Comparison of ENCODE assay signal across 16 mouse cellular contexts in the genomic region with DNA sequence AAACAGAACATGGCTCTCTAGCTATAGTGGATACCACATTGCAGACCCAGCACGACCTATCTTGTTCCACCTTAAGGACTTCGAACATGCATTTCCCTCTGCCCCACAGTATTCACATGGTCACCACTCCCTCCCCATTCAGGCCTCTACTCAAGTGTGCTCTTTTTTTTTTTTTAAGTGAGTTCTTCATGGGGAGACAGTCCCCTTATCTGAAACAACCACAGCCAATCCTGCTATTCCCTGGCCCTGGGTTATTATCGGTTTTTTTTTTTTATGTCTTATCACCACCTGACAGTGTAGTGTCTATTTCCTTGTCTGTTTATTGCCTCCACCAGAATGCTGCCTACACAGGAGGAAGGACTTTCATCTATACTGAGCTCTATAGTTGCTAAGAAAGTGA.
DNase-seq lines count a peak whose midpoint lies in the region; ATAC-seq lines count a peak whose summit lies in the region.
"Had no signal": no experiment of that assay in that cellular context is flagged by ENCODE, and none has a peak within 500 bp of the region (broad histone marks: within the 10 kb centered on the region; RNA-seq: fewer than 3 reads in every experiment).

No protein-coding gene starts in this region.

- H3K4me1 ChIP-seq in kidney, embryonic 15.5 days: peaks cover 4% of the 10 kb centered on the region; the same call in 1 of the 2 replicates
- H3K4me1 ChIP-seq in liver, embryonic 12.5 days: peaks cover 80% of the 10 kb centered on the region
- H3K4me1 ChIP-seq in stomach, embryonic 15.5 days: peaks cover 9% of the 10 kb centered on the region; the same call in 1 of the 2 replicates
- peaks cover 7% of the 10 kb centered on the region for H3K4me1 ChIP-seq in hindbrain, embryonic 12.5 days
- H3K4me1 ChIP-seq in midbrain, embryonic 15.5 days: peaks cover 5% of the 10 kb centered on the region; the same call in 1 of the 2 replicates

- no peaks in the 10 kb centered on the region for H3K9me3 ChIP-seq in kidney, embryonic 15.5 days (replicated peaks)
- no peaks in the 10 kb centered on the region for H3K9me3 ChIP-seq in liver, embryonic 12.5 days (replicated peaks)
- H3K9me3 ChIP-seq in stomach, embryonic 15.5 days: no peaks in the 10 kb centered on the region
- no peaks in the 10 kb centered on the region for H3K9me3 ChIP-seq in hindbrain, embryonic 12.5 days (replicated peaks)
- H3K9me3 ChIP-seq in midbrain, embryonic 15.5 days: no peaks in the 10 kb centered on the region
- H3K9me3 ChIP-seq: embryonic facial prominence, embryonic 15.5 days; megakaryocyte, embryonic 14.5 days had no signal

- H3K27me3 ChIP-seq in kidney, embryonic 15.5 days: no peaks in the 10 kb centered on the region
- peaks cover 9% of the 10 kb centered on the region for H3K27me3 ChIP-seq in liver, embryonic 12.5 days (replicated peaks)
- no peaks in the 10 kb centered on the region for H3K27me3 ChIP-seq in stomach, embryonic 15.5 days (replicated peaks)
- no peaks in the 10 kb centered on the region; the same call in 1 of the 2 replicates for H3K27me3 ChIP-seq in hindbrain, embryonic 12.5 days
- H3K27me3 ChIP-seq in midbrain, embryonic 15.5 days (replicated peaks): no peaks in the 10 kb centered on the region
- H3K27me3 ChIP-seq: embryonic facial prominence, embryonic 15.5 days had no signal

- DNase-seq in kidney, postnatal 10 days: no peak
- DNase-seq: adrenal gland, postnatal 36 days; cerebellum, adult 11-12 months; forebrain, postnatal 0 days; gastrocnemius, postnatal 10 days; kidney, postnatal 14 days; layer of hippocampus, adult 9-11 months; lung, adult 18-20 months had no signal

- no peaks in the 10 kb centered on the region for H3K36me3 ChIP-seq in kidney, embryonic 15.5 days
- H3K36me3 ChIP-seq in liver, embryonic 12.5 days: no peaks in the 10 kb centered on the region
- H3K36me3 ChIP-seq in stomach, embryonic 15.5 days: no peaks in the 10 kb centered on the region
- no peaks in the 10 kb centered on the region for H3K36me3 ChIP-seq in hindbrain, embryonic 12.5 days
- H3K36me3 ChIP-seq in midbrain, embryonic 15.5 days (replicated peaks): no peaks in the 10 kb centered on the region
- H3K36me3 ChIP-seq: embryonic facial prominence, embryonic 15.5 days had no signal

- no peak overlapping the region for H3K4me2 ChIP-seq in kidney, embryonic 15.5 days
- peak overlapping the region; percentile 60 for H3K4me2 ChIP-seq in liver, embryonic 12.5 days
- H3K4me2 ChIP-seq in stomach, embryonic 15.5 days: no peak overlapping the region
- no peak overlapping the region for H3K4me2 ChIP-seq in hindbrain, embryonic 12.5 days (replicated peaks)
- no peak overlapping the region for H3K4me2 ChIP-seq in midbrain, embryonic 15.5 days
- H3K4me2 ChIP-seq: embryonic facial prominence, embryonic 15.5 days had no signal

- ATAC-seq in kidney, embryonic 15.5 days (replicated peaks; ENCODE audit: low FRiP score): peak; percentile 62; the same call in 1 of the 2 replicates
- peak; percentile 76 for ATAC-seq in common myeloid progenitor, adult 5-6 weeks (replicated peaks; ENCODE audit: low read depth, poor library complexity, severe bottlenecking)
- ATAC-seq in liver, embryonic 12.5 days: peak; percentile 87
- peak; percentile 80 for ATAC-seq in stomach, embryonic 15.5 days (ENCODE audit: insufficient read depth, low FRiP score, low read depth)
- no peak for ATAC-seq in hindbrain, embryonic 12.5 days (ENCODE audit: low FRiP score)
- no peak for ATAC-seq in midbrain, embryonic 15.5 days (replicated peaks)
- ATAC-seq: forebrain, postnatal 0 days had no signal

- H3K9ac ChIP-seq in kidney, embryonic 15.5 days: no peak overlapping the region
- H3K9ac ChIP-seq in liver, embryonic 12.5 days: peak overlapping the region; percentile 64
- H3K9ac ChIP-seq in stomach, embryonic 15.5 days: no peak overlapping the region
- no peak overlapping the region for H3K9ac ChIP-seq in hindbrain, embryonic 12.5 days
- no peak overlapping the region for H3K9ac ChIP-seq in midbrain, embryonic 15.5 days
- H3K9ac ChIP-seq: embryonic facial prominence, embryonic 15.5 days; forebrain, postnatal 0 days had no signal

- WGBS in kidney, embryonic 15.5 days: 87% methylated on average over 3 of the region's 3 CpGs
- WGBS in liver, embryonic 12.5 days (ENCODE audit: insufficient replicate concordance): 16% methylated on average over 3 of the region's 3 CpGs
- WGBS in stomach, embryonic 15.5 days: 91% methylated on average over 3 of the region's 3 CpGs
- 88% methylated on average over 3 of the region's 3 CpGs for WGBS in hindbrain, embryonic 12.5 days
- WGBS in midbrain, embryonic 15.5 days: 87% methylated on average over 3 of the region's 3 CpGs

- H3K4me3 ChIP-seq in kidney, embryonic 15.5 days (replicated peaks): no peak overlapping the region
- peak overlapping the region; percentile 16; the same call in 1 of the 2 replicates for H3K4me3 ChIP-seq in liver, embryonic 12.5 days
- H3K4me3 ChIP-seq in stomach, embryonic 15.5 days (replicated peaks): no peak overlapping the region
- H3K4me3 ChIP-seq in hindbrain, embryonic 12.5 days: no peak overlapping the region
- no peak overlapping the region for H3K4me3 ChIP-seq in midbrain, embryonic 15.5 days
- H3K4me3 ChIP-seq: embryonic facial prominence, embryonic 15.5 days; megakaryocyte, embryonic 14.5 days had no signal

- no peak overlapping the region for H3K27ac ChIP-seq in kidney, embryonic 15.5 days
- peak overlapping the region; percentile 99 for H3K27ac ChIP-seq in liver, embryonic 12.5 days
- H3K27ac ChIP-seq in stomach, embryonic 15.5 days: no peak overlapping the region
- H3K27ac ChIP-seq in hindbrain, embryonic 12.5 days: no peak overlapping the region
- H3K27ac ChIP-seq in midbrain, embryonic 15.5 days: no peak overlapping the region
- H3K27ac ChIP-seq: embryonic facial prominence, embryonic 15.5 days had no signal

Comparison
In these comparisons a context has a peak if more than half of its experiments do, and no peak if none do; other contexts are left out.
1. ATAC-seq: peak in kidney, embryonic 15.5 days (single experiment), common myeloid progenitor, adult 5-6 weeks (single experiment), liver, embryonic 12.5 days (single experiment) and stomach, embryonic 15.5 days (single experiment); none in hindbrain, embryonic 12.5 days (single experiment) and midbrain, embryonic 15.5 days (single experiment).